Mouse (Mus musculus): ENCODE measurements around the gene Olfr177. TPM values are rescaled to one million over a fixed set of nuclear protein-coding genes. Genes with fewer than 3 reads are reported as not detected.

The Olfr177 gene
- 0.16 TPM for polyA plus RNA-seq (2017; shearing (Covaris generic))

DNA sequence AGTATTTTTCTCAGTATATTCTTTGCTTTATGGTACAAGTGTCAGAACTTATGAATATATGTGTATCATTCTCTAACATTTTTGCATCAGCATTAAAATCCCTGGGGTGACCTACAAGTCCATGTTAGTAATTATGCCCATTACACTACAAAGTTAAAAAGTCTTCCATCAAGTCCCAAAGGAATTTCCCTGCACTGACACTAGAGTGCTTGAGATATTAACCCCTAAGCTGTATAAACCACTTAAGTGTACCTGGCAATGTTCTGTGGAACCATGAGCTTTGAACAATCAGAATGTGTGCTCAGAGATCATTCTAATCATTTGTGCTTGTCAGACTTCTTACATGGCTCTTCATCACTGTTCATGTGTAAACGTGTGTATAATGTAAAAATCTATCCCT lies at the start of gene Olfr177:
Gene Olfr177 (minus strand): TSS at position 101 of the 400 bp plus-strand sequence.

DNA sequence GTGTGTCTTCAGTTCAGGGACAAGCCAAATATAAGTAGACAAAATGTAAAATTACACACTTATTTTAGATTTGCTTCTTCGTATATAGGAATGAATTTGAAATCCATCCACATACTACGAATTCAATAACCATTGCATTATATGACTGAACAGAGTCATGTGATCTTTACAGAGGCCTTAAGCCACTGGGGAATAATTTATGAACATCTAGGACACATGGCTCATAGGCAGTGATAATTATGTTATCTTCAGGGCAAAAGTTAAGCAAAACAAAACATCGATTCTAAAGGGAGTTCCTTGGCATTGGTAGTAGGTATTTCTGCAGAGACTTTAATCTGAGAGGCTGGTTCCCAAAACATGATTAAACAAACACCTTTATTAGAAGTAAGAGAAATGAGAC lies 17.4 kb upstream of the Olfr177 start, which contains the start of gene Olfr178:
Gene Olfr178 (minus strand): TSS at position 101 of the 400 bp plus-strand sequence.

DNA sequence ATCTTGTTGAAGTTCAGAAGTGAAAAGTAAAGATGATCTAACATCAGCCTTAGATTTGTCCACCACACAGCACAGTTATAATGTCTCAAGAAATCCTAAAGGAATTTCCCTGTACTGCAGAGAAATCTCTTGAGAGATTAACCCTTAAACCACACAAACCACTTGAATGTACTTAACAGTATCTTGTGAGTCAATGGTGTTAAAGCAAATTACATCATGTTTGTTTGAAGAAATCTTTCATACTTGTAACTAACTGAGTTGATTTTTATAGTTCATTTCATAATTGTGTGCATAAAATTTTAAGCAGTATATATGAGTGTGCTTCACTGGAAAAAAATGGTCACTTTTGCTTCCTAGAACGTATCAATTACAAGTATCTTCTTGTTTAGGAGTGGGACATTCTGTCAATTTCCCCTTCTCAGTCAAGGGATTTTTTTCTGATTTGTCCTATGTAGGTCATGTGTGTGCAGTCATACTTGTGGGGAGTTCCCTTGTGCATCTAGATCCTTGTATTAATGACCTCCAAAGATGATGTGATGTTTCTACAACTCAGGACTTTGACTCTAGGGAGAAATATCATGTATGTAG lies 47.7 kb downstream of the Olfr177 start, which contains the start of gene Olfr175-ps1:
Gene Olfr175-ps1 (minus strand): TSS at position 51 of the 588 bp plus-strand sequence.

Other genes starting within 250 kb of the Olfr177 start
- not detected for gene E330017A01Rik, start 236.0 kb downstream of the Olfr177 start, polyA plus RNA-seq (2017; shearing (Covaris generic))
- gene Cpox, start 204.5 kb downstream of the Olfr177 start, polyA plus RNA-seq (2017; shearing (Covaris generic)) = 19.4 TPM
- gene Gpr15, start 155.7 kb downstream of the Olfr177 start, polyA plus RNA-seq (2017; shearing (Covaris generic)) = not detected
- 116 TPM for gene Cldnd1, start 146.9 kb downstream of the Olfr177 start, polyA plus RNA-seq (2017; shearing (Covaris generic))
- gene Olfr172, start 111.6 kb downstream of the Olfr177 start, polyA plus RNA-seq (2017; shearing (Covaris generic)) = not detected
- gene Olfr173, start 74.5 kb downstream of the Olfr177 start, polyA plus RNA-seq (2017; shearing (Covaris generic)) = 0.77 TPM
- gene Olfr175-ps1, start 48.0 kb downstream of the Olfr177 start, polyA plus RNA-seq (2017; shearing (Covaris generic)) = not detected
- gene Olfr178, start 17.3 kb upstream of the Olfr177 start, polyA plus RNA-seq (2017; shearing (Covaris generic)) = not detected
- gene Olfr181, start 54.0 kb upstream of the Olfr177 start, polyA plus RNA-seq (2017; shearing (Covaris generic)) = not detected
- gene Olfr180, start 54.6 kb upstream of the Olfr177 start, polyA plus RNA-seq (2017; shearing (Covaris generic)) = not detected
- gene Olfr183, start 120.6 kb upstream of the Olfr177 start, polyA plus RNA-seq (2017; shearing (Covaris generic)) = 0.27 TPM
- not detected for gene Olfr186, start 155.5 kb upstream of the Olfr177 start, polyA plus RNA-seq (2017; shearing (Covaris generic))
- not detected for gene Olfr187, start 165.0 kb upstream of the Olfr177 start, polyA plus RNA-seq (2017; shearing (Covaris generic))
- gene Olfr190, start 203.2 kb upstream of the Olfr177 start, polyA plus RNA-seq (2017; shearing (Covaris generic)) = not detected
- not detected for gene Olfr191, start 215.1 kb upstream of the Olfr177 start, polyA plus RNA-seq (2017; shearing (Covaris generic))
- gene Olfr193, start 237.1 kb upstream of the Olfr177 start, polyA plus RNA-seq (2017; shearing (Covaris generic)) = not detected
- gene Olfr194, start 246.3 kb upstream of the Olfr177 start, polyA plus RNA-seq (2017; shearing (Covaris generic)) = not detected

Measured in effector memory CD4-positive, alpha-beta T cell, adult 7 months (primary cell).